Mouse (Mus musculus): ENCODE results near the gene Gm45062.

The Gm45062 gene

DNA sequence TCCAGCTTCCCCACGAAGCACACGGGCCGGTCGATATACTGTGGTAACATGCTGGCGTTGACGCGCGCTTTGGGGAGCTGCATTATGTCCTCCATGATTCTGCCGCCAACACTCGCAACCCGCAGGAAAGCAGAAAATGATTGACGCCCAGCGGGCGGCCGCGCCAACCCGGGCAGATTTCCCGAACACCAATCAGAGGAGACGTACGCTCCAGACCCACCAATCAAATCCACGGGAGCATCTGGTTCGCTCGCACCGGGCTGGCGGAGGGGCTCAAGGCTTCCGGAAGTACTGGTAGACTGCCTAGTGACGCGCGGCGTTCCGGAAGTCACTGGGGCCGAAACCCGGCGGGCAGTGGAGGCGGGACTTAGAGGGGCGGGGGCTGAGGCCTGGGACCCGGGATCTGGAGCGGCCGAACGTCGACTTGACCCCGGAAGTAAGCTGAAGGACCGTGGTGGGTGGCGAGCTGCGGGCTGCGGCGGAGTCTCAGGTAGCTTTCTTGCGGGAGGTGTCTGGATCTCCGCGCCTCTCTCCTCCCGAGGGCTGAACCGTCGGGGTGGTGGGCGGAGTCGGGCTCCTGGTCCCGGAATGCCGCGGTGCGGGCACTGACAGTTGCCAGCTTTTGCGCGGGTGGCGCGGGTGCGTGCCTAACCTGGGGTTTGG, at the start of gene Gm45062, which contains the start of the genes Rpa3 and Umad1:
TSS of gene Gm45062 (plus strand) at position 447 of the 663 bp plus-strand sequence.
TSS of gene Rpa3 (minus strand) at position 170 of the 663 bp plus-strand sequence.
TSS of gene Umad1 (plus strand) at position 285 of the 663 bp plus-strand sequence.
- DNase-seq = peak; percentile 99

DNA sequence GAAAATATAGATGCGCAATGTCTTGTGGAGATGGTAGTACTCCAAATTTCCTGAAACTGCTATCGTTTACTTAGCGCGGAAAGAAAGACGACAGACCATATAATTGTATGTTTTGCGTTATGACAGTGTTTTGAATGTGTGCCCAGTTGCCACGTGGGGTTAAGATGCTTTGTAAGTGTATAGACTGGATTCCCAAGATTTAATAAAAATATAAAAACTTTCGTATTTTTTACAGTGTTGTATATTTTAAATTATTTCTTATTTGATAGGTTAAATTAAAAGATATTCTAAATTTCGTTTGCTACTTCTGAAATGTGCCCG, 49.4 kb upstream of the Gm45062 start:
- no peak for DNase-seq

DNA sequence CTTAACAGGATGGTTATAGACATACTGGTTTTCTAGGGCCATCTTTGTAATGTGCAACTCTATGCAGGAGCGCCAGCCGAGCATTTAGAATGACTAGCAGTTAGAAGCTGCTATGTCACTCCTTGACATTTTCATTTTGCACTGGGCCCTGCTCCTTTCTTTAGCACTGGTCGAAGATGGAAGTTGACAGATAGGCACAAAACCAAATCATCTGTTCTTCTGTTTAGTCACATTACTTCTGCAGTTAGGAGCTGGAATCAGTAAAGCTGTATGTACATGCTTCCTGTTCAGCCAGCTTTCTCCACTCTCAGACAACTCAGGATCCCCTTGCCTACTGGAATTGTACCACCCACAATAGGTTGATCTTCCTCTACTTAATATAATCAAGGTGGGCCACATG, 48.6 kb upstream of the Gm45062 start:
- DNase-seq = peak; percentile 4

DNA sequence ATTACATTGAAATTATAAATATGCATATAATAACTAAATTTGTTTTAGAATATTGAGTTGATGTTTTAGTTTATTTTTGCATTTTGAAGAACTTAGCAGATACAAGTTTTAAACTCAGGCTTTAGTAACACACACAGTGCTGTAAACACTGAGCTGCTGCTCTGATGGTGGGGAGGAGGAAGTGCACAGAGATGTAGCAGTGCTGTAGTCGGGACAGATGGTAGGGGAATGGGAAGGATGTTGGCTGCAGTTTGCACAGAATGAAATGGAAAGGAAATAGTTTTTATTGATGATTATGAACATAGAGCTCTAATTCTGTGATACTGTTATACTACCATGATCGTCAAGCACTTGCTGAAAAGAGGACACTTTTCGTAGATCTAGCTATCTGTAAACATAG, 32.2 kb upstream of the Gm45062 start:
- DNase-seq = no peak

DNA sequence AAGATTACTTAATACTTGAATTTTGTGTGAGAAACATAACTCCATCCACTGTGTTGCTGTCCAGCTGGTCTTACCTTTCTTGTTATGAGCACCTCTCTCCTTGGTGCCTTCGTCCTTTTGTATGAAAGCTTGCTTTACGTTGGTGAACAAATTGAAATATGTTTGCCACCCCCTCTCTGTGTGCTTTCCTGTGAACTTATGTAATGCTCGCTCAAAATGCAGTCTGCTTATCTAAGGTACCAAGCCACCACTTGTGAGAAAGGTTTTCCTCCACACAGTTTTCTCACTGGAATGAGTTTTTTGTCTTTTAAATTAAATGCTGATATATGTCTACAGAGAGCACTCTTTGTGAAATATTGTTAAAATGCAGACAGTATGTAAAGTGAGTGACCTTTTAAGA, 30.7 kb upstream of the Gm45062 start:
- DNase-seq = no peak

DNA sequence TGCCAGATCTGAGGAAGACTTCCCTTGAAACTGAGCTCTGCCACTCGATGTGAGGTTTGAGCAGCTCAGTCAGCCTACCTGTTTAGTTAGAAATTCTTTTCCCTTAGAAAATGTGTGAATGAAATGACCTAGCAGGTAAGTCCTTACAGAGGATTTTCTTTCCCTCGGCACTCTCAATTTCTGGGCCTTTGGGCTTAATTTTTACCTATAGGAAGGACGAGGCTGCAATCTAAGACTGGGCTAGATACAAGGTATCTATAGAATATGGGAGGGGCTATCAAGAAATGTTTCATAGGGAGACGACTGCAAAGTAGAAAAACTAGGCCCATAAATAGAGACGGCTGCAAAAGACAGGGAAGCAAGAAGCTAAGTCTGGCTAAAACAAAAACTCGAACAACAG, 934 bp upstream of the Gm45062 start:
- DNase-seq = no peak

DNA sequence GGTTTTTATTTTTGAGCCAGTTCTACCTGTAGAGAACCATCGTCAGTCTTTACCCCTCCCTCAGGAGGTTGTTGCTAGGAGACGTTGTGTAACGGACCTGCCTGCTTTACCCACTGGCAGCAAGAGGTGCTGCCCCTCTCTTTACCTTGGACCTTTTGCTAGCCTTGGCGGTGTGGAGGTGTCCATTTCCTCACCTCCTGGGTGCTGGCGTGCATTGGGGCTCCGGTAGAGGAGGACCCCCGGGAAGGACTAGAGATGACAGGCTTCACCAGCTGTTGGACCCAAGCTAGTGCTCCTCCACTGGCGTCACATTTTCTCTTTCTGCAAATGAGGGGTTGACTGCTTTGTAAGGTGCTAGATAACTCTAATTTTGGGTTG, 406 bp downstream of the Gm45062 start:
- DNase-seq = no peak

DNA sequence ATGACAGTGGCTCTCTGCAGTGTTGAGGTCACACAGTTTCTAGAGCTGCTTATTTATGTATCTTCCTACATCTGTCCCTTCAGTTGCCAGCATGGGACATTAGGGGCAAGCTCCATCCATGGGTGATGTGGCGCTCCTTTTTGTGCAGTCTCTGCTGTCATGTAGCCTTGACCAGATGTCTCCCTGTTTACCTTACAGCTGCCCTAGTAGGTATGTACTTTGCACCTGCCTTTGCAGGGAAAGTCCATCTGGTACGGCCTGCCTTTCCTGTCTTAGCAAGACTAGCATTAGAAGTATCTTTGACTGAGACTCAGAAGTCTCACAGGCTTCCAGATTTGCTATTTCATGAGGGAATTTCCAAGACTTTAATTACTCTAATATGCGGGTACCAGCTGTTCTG, 11.8 kb downstream of the Gm45062 start:
- DNase-seq = no peak

DNA sequence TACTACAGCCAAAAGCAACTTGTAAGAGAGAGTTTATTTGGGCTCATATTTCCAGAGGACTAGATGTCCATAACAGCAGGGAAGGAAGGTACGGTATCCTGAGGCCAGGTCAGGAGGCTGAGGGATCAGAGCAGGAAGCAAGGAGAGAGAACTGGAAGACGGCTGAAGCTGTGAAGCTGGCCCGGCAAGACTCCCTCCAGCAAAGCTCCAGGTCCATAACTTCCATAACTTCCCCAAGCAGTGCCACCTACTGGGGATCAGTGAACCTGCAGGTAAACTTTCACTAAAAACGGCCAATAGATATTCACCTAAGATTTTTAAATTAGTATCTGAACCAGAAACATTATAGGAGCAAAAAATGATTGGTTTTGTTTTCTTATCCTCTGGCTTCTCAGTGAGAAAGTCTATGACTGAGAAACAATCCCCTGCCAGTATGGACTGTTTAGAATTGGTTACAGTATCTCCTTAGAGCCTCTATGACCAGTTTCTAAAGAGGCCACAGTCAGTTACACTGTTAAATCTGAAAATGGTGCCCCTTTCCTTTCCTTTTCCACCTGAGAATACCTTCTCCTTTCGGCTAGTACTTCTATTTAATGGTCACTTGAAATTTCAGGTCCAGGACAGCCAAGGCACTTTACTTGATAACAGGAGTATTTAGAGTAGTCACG, 15.3 kb downstream of the Gm45062 start:
- DNase-seq = peak; percentile 72

DNA sequence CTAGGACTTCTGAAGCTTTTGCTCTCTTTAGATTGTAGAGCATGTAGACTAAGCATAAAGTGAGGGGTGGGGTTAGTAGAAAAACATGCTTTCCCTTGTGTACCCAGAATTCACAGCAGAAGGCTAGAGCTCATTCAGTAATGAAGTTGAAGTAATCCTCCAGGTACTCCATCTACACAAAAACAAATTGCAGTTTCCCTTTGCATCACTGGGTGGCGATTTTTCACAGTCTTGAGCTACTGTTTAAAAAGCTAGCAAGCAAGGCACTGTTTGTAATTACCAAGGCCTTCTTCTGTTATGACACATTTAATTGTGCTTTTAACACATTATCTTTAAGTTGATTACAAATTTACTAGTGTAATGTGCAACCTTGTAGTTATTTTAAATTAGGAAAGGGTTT, 15.8 kb downstream of the Gm45062 start:
- peak; percentile 74 for DNase-seq

DNA sequence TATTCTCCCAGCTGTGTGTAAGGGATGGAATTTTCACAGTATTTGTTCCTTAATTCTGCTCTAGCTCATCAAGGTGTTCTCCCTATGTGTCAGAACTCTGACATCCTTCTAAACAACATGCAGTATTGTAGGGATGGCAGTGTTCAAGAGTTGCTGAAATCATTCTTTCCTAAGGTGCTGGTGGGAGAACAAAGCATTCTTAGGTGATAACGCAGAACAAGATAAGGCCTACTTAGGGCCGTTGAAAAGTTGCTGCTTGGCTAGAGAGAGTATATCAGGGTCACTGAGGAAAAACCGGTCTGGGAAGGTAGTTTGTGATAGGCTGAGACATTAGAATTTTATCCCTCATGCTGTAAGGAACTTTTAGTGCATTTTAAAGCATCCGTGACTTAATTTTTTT, 17.2 kb downstream of the Gm45062 start:
- DNase-seq = no peak

DNA sequence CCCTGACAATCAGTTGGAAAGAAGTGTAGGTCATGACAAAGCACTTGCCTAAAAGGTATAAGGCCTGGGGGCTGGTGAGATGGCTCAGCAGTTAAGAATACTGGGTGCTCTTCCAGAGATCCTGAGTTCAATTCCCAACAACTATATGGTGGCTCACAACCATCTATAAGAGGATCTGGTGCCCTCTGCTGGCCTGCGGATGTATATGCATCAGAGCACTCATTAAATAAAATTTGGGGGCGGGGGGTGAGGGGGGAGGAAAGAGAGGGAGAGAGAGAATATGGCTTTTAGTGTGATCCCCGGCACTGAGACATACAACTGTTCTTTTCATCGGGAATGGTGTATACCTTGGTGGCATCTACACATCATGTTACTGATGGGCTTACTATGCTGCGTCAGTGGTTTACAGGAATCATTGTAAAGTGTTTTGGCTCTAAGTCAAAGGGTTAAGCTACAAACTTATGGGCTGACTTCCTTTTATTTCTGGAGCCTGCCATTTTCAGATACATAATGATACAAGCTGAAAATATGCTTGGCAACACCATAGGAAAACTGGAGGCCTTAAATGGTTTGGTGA, 19.3 kb downstream of the Gm45062 start:
- DNase-seq = peak; percentile 40

DNA sequence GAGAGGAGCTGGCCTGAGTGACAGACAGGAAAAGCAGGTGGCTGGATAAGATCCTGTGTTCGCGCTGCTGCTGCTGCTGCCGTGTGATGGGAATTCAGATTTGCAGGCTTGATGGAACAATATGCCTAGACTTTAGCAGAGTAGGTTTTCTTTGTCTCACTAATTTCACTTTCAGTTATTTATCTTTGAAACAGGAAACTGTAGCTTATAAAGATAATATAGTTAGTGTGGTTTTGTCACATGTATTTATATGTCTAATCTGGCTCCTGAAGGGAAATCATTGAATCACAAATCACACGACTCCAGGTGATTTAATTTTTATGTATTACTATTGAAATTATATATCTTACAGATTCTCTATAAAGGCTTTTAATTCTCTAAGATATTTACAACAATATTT, 24.0 kb downstream of the Gm45062 start:
- no peak for DNase-seq

DNA sequence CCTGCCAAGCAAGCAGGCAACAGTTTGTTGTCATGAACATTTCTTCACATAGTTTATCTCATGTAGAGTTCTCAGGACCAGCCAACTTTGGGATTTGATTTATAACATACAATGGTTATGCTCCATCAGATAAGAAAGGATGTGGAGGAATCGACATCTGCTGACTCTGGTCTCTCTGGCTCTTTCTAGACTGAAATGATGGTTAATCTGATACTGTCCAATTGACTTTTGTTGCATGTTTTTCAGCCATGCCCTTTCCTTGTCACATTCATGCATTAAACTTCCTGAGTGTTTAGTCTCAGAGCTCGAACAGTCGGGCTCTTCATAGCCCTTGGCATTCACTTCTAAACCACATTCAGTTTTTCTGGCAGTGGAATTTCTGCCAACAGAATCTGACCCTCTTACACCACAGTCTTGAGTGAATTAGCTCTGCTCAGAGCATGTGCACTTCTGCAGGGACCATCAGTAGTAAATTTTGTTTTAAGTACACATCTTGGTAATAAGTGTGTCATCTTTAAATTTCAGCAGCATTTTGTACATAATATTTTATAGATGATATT, 26.2 kb downstream of the Gm45062 start:
- no peak for DNase-seq

DNA sequence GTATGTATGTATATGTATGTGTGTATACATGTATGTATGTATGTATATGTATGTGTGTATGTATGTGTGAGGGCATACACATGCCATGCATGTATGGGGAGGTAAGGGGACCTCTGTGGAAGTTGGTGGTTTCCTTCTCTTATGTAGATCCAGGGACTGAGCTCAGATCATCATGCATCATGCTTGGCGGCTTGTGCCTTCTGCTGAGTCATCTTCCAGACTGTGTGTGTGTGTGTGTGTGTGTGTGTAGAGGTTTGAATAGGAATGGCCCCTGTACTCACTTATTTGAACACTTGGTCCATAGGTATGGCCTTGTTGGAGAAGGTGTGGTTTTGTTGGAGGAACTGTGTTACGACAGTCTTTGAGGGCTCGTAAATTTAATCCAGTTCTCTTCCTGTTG, 26.9 kb downstream of the Gm45062 start:
- DNase-seq = no peak

DNA sequence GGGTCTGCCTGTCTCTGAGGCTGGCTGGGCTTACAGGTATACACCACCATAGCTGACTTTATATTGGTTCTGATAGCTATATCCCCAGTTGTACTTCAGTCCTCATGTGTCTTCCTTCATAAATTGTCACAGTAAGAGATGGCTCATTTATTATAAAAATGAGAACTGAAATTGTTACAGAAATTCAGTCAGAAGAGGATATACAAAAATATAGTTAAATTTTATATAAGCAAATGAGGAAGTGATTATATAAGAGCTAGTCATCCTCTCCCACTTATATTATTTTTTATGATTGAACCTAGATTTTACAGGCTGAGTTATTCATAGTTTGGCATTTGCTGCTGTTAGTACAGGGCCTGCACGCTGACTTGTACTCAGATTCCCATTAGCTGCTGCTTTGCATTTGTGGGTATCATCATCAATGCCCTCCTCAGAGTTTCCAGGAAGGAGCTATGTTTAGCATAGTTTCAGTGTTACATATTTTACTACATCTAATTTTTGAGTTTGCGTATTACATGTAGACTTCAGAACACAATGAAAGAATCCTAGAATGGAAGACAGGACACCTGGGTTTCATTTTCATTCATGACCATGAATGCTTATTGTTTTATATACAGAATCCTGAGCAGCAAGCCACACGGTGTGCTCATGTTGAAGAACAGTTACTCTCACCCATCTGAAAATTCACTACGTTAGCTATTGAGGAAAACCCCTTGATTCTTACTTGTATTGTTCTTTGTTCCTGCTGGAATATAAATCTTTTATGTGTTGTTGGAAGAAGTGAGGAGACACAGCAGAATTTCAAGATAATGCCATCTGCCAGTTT, 29.7 kb downstream of the Gm45062 start:
- no peak for DNase-seq

DNA sequence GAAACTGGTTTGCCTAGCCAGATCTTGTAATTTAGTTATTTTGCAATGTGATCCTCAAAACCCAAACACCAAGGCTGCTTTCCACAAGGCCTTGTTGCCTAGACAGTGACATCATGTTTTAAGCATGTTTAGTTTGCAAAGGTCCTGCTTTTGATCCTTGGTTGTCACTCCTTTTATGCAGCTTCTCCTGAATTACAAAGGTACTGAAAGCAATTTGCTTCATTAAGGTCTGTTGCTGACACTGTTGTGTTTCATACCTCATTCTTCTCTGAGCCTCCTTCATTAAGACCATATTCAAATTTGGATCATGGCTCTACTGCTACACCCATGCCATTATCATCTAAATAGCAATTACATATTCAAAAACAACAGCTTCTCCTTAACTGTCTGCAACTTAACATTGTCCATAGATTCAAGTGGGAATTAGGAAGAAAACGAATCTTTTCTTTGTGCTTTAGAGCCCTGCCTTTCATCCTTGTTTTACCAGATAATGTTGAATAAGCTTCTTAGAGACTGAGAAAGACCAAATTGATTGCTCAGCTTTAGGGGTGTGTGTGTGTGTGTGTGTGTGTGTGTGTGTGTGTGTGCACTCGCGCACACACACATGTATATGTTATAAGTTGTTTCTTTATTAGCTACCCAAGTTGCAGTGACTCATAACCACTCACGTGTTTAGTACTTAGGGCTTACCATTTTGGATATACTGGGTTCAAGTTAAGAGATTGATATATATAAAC, 35.0 kb downstream of the Gm45062 start:
- DNase-seq = no peak

DNA sequence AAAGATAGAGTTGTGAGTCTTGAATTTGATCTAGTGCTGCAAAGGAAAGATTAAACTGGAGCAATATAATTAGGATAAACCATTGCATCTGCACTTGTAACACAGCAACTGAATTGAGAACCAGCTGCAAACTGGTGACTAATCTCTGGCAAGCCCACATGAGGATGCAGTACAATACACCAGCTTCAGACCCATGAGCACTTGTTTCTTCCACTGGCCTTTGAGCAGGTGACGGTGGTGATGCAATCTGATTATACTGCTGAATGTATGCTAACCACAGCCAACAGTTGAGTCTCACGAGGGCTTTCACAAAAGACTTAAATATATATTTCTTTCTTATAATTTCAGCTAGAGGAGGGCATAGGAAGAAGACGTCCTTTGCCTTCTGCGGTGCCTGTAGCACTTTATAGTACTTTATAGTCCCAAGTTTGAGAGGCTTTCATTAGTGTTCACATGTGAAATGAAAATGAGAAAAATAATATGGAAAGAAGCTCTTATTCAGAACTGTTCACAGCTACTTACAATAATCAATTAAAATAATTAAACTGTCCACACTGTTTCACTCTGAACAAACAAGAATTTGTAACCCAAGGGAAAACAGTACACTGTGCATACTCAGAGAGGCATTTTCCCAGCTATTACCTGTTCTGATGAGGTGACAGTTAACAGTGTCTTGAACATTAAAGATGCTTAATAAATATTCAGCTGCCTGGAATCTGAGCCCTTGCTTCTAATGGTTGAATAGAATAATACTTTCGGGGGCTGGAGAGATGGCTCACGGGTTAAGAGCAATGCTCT, 40.0 kb downstream of the Gm45062 start:
- DNase-seq = no peak

DNA sequence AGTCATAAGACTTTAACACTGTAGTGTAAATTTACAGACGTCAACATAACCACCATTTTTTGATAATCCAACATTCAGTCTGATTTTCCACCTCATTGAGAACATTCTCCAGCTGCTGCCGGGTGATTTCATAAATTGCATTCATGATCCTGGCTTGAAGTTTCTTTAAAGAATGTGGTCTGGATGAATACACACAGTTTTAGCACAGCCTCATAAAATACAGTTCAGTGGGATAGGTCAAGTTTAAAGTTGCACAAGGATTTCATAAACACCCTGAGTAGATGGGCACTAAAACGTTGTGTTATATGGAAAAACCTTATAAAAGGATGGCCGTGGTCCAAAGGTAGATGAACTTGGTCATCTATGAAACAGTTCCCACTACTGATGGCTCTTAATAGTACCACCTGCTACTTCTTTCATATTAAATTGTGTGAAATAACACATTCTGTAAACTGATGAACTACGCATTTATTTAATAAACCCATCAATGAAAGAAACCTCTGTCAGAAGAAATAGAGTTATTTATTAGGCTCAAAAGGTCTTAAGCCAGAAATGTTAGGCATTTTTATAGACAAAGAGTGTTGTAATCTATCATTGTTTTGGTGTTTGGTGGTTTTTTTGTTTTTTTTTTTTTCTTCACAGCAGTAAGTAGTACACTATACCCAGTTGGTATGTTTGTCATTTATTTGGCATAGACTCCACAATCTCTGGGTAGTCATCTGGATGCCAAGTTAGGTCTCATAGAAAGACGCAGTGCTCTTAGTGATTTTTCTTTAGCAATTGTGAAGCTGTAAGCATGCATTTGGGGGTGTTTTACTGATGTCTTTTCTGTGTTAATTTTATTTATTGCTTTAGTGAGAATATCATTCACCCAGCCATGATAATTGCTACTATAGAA, 48.9 kb downstream of the Gm45062 start:
- DNase-seq = no peak

DNA sequence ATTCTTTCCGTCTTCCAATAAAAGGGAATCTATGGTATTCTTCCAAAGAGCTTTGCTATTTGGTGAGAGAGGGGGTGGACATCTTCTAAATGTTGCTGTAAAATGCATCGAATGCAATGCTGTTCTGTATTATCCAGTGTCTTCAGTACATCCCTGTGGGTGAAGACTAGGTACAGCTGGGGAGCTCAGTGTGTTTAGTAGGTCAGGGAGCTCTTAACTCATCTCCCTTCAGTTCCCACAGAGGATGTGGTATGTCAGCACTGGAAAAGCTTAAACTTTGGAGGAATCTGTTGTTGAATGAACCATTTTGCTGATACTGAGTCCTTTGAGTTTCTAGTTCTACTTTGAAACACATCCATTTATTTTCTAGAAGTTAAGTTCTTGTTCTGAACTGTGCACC, 53.3 kb downstream of the Gm45062 start:
- DNase-seq = no peak

DNA sequence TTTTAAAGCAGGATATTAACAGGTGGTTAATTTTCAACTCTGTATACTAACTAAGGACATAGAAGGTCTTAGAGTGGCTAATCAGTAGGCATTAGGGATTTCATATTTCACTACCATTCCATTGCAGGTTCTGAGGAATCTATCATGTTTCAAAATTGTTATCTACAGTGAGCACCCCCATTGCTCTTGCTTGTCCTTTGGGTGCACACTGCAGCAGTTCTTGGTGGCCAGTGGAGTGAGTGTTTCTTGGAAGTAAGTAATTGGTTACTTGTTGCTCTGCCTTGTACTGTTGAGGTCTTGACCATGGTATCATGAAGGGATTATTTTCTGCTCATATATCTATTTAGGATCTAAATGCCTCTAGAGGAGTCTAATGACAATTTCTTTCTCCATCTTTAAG, 57.0 kb downstream of the Gm45062 start:
- DNase-seq = no peak
